Mouse (Mus musculus): ENCODE measurements around the gene Gse1. TPM values are rescaled to one million over a fixed set of nuclear protein-coding genes. Genes with fewer than 3 reads are reported as not detected.

Gse1 gene
- polyA plus RNA-seq, 1 experiment, result 52.4 TPM

DNA sequence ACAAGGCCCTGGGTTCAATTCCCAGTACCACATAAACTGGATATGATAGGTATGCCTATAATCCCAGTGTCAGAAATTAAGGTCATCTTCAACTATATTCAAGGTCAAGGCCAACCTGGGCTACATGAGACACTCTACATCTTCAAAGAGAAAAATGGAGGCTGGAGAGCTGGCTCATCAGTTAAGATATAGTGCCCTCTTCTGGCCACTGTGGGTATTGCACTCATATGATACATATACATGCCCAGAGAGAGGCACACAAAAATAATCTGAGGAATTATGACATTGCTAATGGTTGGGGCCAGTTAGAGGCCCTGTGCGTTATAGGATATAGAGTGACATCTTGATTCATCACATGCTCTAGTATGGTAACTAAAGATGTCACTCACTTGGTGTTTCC, 205.5 kb downstream of the Gse1 start:
- no peaks in the 10 kb centered on the region for H3K27me3 ChIP-seq (ENCODE audit: control insufficient read depth, insufficient read depth, low read length)
- 97% methylated on average over 1 of the region's 1 CpGs for WGBS
- no peak for DNase-seq

DNA sequence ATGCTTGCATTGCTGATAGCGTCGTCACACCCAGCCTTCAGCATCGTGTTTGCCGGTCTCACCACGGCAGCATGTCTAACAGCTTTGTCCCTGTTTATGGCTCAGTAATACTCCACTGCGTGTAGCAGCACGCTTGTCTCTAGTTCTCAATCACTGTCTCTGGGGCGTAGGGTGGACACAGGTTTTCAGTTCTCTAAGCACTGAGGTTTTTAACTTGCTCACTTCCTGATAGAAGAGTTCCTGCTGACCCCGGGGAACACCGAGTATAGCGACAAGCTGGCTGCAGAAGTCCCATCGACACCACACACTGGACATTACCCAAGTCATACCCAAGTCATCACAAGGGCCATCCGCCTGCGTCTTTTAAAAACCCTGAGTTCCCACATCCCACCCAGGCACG, 207.5 kb downstream of the Gse1 start:
- TF ChIP-seq CTCF (IDR thresholded peaks at IDR 0.05; ENCODE audit: borderline replicate concordance, insufficient read depth, low read depth, low read length), result no peak
- no peak for TF ChIP-seq POLR2A (IDR thresholded peaks at IDR 0.05; ENCODE audit: borderline replicate concordance, insufficient read depth, low read length)
- Histone ChIP-seq H3K27ac (ENCODE audit: insufficient read depth, low read length) (no peak overlapping the region), H3K4me3 (replicated peaks; ENCODE audit: insufficient read depth, low read depth, low read length) (no peak overlapping the region), H3K27me3 (ENCODE audit: control insufficient read depth, insufficient read depth, low read length) (no peaks in the 10 kb centered on the region), H3K4me1 (ENCODE audit: control insufficient read depth, insufficient read depth, low read length) (peaks cover 51% of the 10 kb centered on the region)
- no peak for DNase-seq
- 98% methylated on average over 15 of the region's 15 CpGs for WGBS

More for the DNA sequence above, 205.5 kb downstream of the Gse1 start:
- Histone ChIP-seq H3K4me3 (replicated peaks; ENCODE audit: insufficient read depth, low read depth, low read length) (no peak overlapping the region), H3K27ac (ENCODE audit: insufficient read depth, low read length) (no peak overlapping the region), H3K4me1 (ENCODE audit: control insufficient read depth, insufficient read depth, low read length) (peaks cover 37% of the 10 kb centered on the region)
- TF ChIP-seq CTCF (IDR thresholded peaks at IDR 0.05; ENCODE audit: borderline replicate concordance, insufficient read depth, low read depth, low read length), result no peak
- TF ChIP-seq POLR2A (IDR thresholded peaks at IDR 0.05; ENCODE audit: borderline replicate concordance, insufficient read depth, low read length), result no peak

DNA sequence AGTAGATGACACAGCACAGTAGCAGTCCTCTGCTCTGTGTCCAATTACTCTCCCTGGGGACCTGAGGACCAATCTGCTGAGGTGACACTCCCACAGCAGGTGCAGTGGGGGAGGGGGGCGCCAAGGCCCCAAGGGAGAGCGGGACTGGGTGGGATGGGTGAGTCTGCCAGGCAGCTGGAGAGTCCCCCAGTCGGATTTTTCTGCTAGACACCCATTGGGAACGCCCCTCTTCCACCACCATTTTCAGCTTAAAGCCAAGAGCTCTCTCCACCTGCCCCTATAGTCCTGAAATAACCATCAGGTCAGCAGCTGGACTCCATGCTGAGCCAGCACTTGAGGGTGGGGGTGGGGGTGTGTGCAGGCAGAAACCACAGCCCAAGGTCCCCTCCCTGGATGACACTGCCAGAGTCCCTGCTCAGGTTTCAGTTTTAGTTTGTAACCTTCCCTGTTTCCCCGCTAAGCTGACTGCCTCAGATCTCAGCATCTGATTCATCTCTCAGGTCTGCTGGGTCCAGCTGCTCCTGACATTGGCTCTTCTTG, 208.3 kb downstream of the Gse1 start:
- H3K4me1 ChIP-seq (ENCODE audit: control insufficient read depth, insufficient read depth, low read length), result peaks cover 49% of the 10 kb centered on the region
- no peak for DNase-seq

DNA sequence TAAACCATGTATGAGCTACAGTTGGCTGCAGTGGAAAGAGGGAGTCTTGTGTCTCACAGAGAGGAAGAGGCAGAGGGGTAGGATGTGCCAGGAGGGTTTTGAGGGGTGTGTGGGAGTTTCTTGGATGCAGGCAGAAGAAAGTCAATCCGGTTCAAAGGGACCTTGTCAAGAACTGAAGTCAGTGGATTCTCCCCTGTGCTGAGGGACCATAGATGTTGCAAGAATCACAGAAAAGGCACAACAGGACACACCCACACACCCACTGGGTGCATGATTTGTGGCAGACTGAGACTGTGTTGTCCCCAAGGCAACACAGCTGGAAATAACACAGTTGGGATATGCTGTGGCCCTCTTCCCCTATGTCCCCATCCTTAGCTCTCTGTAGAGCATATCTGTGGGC, 209.0 kb downstream of the Gse1 start:
- DNase-seq, result no peak
- H3K27me3 ChIP-seq (ENCODE audit: control insufficient read depth, insufficient read depth, low read length), result no peaks in the 10 kb centered on the region
- WGBS, result 77% methylated on average over 1 of the region's 1 CpGs
- no peak overlapping the region for H3K4me3 ChIP-seq (replicated peaks; ENCODE audit: insufficient read depth, low read depth, low read length)
- peaks cover 56% of the 10 kb centered on the region for H3K4me1 ChIP-seq (ENCODE audit: control insufficient read depth, insufficient read depth, low read length)
- H3K27ac ChIP-seq (ENCODE audit: insufficient read depth, low read length), result no peak overlapping the region
- TF ChIP-seq POLR2A (IDR thresholded peaks at IDR 0.05; ENCODE audit: borderline replicate concordance, insufficient read depth, low read length), result no peak
- TF ChIP-seq CTCF (IDR thresholded peaks at IDR 0.05; ENCODE audit: borderline replicate concordance, insufficient read depth, low read depth, low read length), result no peak

More for the DNA sequence above, 208.3 kb downstream of the Gse1 start:
- Histone ChIP-seq H3K27ac (ENCODE audit: insufficient read depth, low read length) (no peak overlapping the region), H3K4me3 (replicated peaks; ENCODE audit: insufficient read depth, low read depth, low read length) (no peak overlapping the region), H3K27me3 (ENCODE audit: control insufficient read depth, insufficient read depth, low read length) (no peaks in the 10 kb centered on the region)
- WGBS, result 79% methylated on average over 5 of the region's 5 CpGs
- no peak for TF ChIP-seq CTCF (IDR thresholded peaks at IDR 0.05; ENCODE audit: borderline replicate concordance, insufficient read depth, low read depth, low read length)
- no peak for TF ChIP-seq POLR2A (IDR thresholded peaks at IDR 0.05; ENCODE audit: borderline replicate concordance, insufficient read depth, low read length)

DNA sequence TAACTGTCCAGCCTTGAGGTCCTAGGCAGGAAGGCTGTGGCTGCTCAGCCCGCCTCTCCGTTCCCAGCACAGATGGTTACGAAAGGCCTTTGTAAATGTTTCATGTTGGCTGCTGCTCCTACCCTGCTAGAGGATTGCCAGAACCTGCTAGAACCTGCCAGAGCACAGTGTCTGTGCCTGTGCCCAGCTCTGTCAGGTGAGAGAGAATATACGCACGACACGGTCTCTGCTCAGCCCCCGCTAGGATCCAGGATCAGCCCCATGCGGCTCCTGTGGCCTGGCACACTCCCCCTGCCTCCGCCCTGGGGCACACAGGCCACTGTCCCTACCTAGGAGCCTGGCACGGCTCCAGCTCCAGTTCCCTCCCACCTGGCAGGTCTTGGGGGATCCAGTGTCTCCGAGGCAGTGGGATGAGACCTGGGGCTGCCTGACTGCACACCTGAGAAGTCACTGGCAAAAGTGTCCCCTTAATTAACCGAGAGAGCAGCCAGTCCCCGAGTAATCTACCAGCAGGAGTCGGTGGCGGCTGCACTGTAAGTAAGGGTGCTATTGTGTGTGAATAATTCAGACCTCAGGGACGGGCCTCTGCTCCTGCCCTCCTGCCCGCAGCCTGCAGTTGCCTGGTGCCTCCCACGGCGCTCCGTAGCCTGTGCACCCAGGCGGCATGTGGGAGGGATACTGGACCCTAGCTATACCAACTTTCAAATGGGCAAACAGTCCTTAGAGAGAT, 209.6 kb downstream of the Gse1 start:
- peaks cover 62% of the 10 kb centered on the region for H3K4me1 ChIP-seq (ENCODE audit: control insufficient read depth, insufficient read depth, low read length)
- no peak for TF ChIP-seq CTCF (IDR thresholded peaks at IDR 0.05; ENCODE audit: borderline replicate concordance, insufficient read depth, low read depth, low read length)
- no peak for TF ChIP-seq POLR2A (IDR thresholded peaks at IDR 0.05; ENCODE audit: borderline replicate concordance, insufficient read depth, low read length)
- H3K27me3 ChIP-seq (ENCODE audit: control insufficient read depth, insufficient read depth, low read length), result no peaks in the 10 kb centered on the region
- no peak overlapping the region for H3K4me3 ChIP-seq (replicated peaks; ENCODE audit: insufficient read depth, low read depth, low read length)
- WGBS, result 22% methylated on average over 21 of the region's 21 CpGs
- H3K27ac ChIP-seq (ENCODE audit: insufficient read depth, low read length), result 0 out of 2 replicates have a peak overlapping the region, but pooled peaks have one; percentile 27
- DNase-seq, result peak; percentile 80 to 89

DNA sequence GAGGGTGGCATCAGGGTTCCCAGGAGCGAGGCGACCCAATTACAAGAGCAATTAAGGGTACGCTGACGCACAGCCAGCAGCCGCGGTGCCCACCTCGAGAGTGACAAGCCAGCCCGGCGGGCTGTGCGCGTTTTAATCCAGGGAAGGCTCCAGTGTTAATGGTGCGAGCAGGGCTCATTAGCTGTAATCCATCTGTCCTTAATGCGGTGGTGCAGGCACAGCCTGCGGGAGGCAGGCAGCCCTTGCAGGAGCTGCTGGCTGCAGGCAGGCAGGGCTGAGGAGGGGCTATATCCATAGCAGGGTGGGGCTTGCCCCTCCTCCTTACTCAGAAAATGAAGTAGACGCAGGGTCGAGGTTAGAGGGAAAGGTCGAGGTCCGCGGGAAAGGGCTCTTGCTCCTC, 211.1 kb downstream of the Gse1 start:
- TF ChIP-seq POLR2A (IDR thresholded peaks at IDR 0.05; ENCODE audit: borderline replicate concordance, insufficient read depth, low read length), result no peak
- no peak for TF ChIP-seq CTCF (IDR thresholded peaks at IDR 0.05; ENCODE audit: borderline replicate concordance, insufficient read depth, low read depth, low read length)
- no peak for DNase-seq
- H3K4me1 ChIP-seq (ENCODE audit: control insufficient read depth, insufficient read depth, low read length), result peaks cover 63% of the 10 kb centered on the region
- H3K27me3 ChIP-seq (ENCODE audit: control insufficient read depth, insufficient read depth, low read length), result no peaks in the 10 kb centered on the region
- no peak overlapping the region for H3K27ac ChIP-seq (ENCODE audit: insufficient read depth, low read length)
- H3K4me3 ChIP-seq (replicated peaks; ENCODE audit: insufficient read depth, low read depth, low read length), result no peak overlapping the region
- 52% methylated on average over 19 of the region's 19 CpGs for WGBS

DNA sequence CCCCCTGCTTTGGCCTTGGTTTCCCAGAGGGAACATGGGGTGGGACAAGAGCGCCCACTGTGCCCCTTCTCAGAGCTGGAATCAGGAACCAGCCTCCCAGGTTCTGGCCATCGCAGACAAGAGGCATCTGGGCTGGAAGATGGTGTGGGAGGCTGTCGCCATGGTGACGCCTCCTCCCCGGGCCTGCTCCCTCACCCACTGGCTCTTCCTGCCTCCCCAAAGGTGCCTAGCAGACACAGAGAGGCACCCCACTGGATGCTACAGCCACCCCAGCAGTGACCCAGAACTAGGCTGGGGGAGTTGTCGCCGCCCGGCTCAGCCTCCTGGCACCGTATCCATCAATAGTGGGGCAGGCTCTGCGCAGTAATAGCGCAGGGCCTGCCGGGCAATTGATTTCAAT, 212.5 kb downstream of the Gse1 start:
- Histone ChIP-seq H3K27me3 (ENCODE audit: control insufficient read depth, insufficient read depth, low read length) (no peaks in the 10 kb centered on the region), H3K27ac (ENCODE audit: insufficient read depth, low read length) (no peak overlapping the region), H3K4me3 (replicated peaks; ENCODE audit: insufficient read depth, low read depth, low read length) (no peak overlapping the region), H3K4me1 (ENCODE audit: control insufficient read depth, insufficient read depth, low read length) (peaks cover 63% of the 10 kb centered on the region)
- WGBS, result 82% methylated on average over 12 of the region's 12 CpGs
- no peak for DNase-seq
- TF ChIP-seq CTCF (IDR thresholded peaks at IDR 0.05; ENCODE audit: borderline replicate concordance, insufficient read depth, low read depth, low read length) (no peak), POLR2A (IDR thresholded peaks at IDR 0.05; ENCODE audit: borderline replicate concordance, insufficient read depth, low read length) (no peak)

DNA sequence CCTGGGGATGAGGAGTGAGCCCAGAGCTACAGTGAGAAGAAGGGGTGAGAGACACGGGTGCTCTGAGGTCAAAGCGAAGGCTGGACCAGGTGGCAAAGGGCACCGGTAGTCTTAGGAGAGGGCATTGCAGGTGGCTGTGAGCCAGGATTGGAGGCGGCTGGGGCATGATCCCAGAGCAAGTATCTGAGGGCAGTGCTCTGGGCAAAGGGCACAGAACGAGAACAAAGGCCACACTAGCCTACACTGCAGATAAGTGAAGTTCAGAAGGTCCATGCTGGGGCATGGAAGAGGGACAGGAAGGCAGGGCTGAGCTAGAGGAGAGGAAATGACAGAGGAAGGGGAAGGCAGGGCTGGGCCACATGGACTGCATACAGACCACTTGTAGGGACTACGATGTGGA, 213.4 kb downstream of the Gse1 start:
- Histone ChIP-seq H3K27ac (ENCODE audit: insufficient read depth, low read length) (no peak overlapping the region), H3K4me1 (ENCODE audit: control insufficient read depth, insufficient read depth, low read length) (peaks cover 57% of the 10 kb centered on the region), H3K27me3 (ENCODE audit: control insufficient read depth, insufficient read depth, low read length) (no peaks in the 10 kb centered on the region), H3K4me3 (replicated peaks; ENCODE audit: insufficient read depth, low read depth, low read length) (no peak overlapping the region)
- 91% methylated on average over 6 of the region's 6 CpGs for WGBS
- no peak for TF ChIP-seq CTCF (IDR thresholded peaks at IDR 0.05; ENCODE audit: borderline replicate concordance, insufficient read depth, low read depth, low read length)
- no peak for DNase-seq

All from cerebellum, adult 2 months (tissue).